Mouse (Mus musculus) hindbrain, postnatal 0 days (tissue): ENCODE data around the gene Vmn2r55. TPM values are rescaled to one million over a fixed set of nuclear protein-coding genes. Genes with fewer than 3 reads are reported as not detected.
"Not testable (repeated sequence)": the region's sequence is repeated elsewhere in the genome, so short reads cannot be mapped to it uniquely, and the experiment has no call there.

ENCODE experiments used
- ATAC-seq: fragments of 200-750 bp; cut with Nextera tagmentation; 2 replicates; pipeline ENCODE4 v1.8.0; 2017; ENCODE audit warnings: mild to moderate bottlenecking, moderate TSS enrichment, moderate library complexity
- DNase-seq: peaks from one replicate; pipeline ENCODE4 v3.0.0-alpha.2; 2015; ENCODE audit warnings: low spot score
- H3K27ac ChIP-seq: fragments of 300-500 bp; sonication (generic); 2 replicates; pipeline ENCODE4 v1.5.1; 2014; ENCODE audit warnings: mild to moderate bottlenecking
- H3K27me3 ChIP-seq: fragments of 300-500 bp; sonication (generic); 2 replicates; pipeline ENCODE4 v1.6.1; 2014; ENCODE audit warnings: low read length, mixed read lengths; ENCODE audit not compliant: insufficient read depth
- H3K36me3 ChIP-seq: fragments of 300-500 bp; sonication (generic); 2 replicates; pipeline ENCODE4 v1.6.1; 2014; ENCODE audit warnings: low read length, mixed read lengths; ENCODE audit not compliant: insufficient read depth
- H3K4me1 ChIP-seq: fragments of 300-500 bp; sonication (generic); 2 replicates; pipeline ENCODE4 v1.6.1; 2014; ENCODE audit warnings: antibody characterized with exemption, low read length, mixed read lengths; ENCODE audit not compliant: insufficient read depth
- H3K4me2 ChIP-seq: fragments of 300-500 bp; sonication (generic); 2 replicates; pipeline ENCODE4 v1.6.1; 2014; ENCODE audit warnings: low read depth, mild to moderate bottlenecking, low read length, moderate library complexity, mixed read lengths
- H3K4me3 ChIP-seq: fragments of 300-500 bp; sonication (generic); 2 replicates; pipeline ENCODE4 v1.5.1; 2014; ENCODE audit warnings: low read length
- H3K9ac ChIP-seq: fragments of 300-500 bp; sonication (generic); replicated peaks from 2 replicates; pipeline ENCODE4 v1.6.1; 2014; ENCODE audit warnings: mild to moderate bottlenecking, low read length, moderate library complexity, mixed read lengths
- H3K9me3 ChIP-seq: fragments of 300-500 bp; sonication (generic); 2 replicates; pipeline ENCODE4 v1.6.1; 2016; ENCODE audit warnings: low read length, mixed read lengths
- CTCF ChIP-seq: IDR thresholded peaks from 2 replicates; pipeline ENCODE4 v1.5.1; 2016; ENCODE audit warnings: antibody characterized with exemption, control low read depth, low read depth
- WGBS: fragments of 180-500 bp; shearing (Covaris S2); extraction: QIAGEN DNeasy Blood & Tissue Kit; methylation state at CpG from one replicate; pipeline ENCODE4 v1.1.7; 2014; 5-methylcytosine and 5-hydroxymethylcytosine counted together
- polyA plus RNA-seq: library from polyadenylated mRNA; unstranded; fragments of >200 nt; fragmentation: Nextera tagmentation; extraction: Ambion mirVana; gene quantifications from 2 replicates; pipeline ENCODE4 v1.2.1, GENCODE M21; 2015
- total RNA-seq: library from RNA; depleted of rRNA; stranded (reverse); fragments of >200 nt; gene quantifications from 2 replicates; pipeline ENCODE4 v1.2.3, GENCODE M21; 2014; rRNA removed

Vmn2r55 gene
- not detected in 2 replicates for total RNA-seq
- not detected in 2 replicates for polyA plus RNA-seq

- not testable (repeated sequence) for DNase-seq, H3K27ac ChIP-seq, ATAC-seq, H3K4me2 ChIP-seq, H3K4me1 ChIP-seq, H3K9me3 ChIP-seq, H3K9ac ChIP-seq, H3K4me3 ChIP-seq, H3K36me3 ChIP-seq, H3K27me3 ChIP-seq
- WGBS: 89% methylated on average over 3 of the region's 3 CpGs
Measured at GRCm38 (mm10) chr7:12684903-12685302, at the start of gene Vmn2r55. Vmn2r55 (minus strand) TSS chr7:12685003.

- 76% methylated on average over 3 of the region's 4 CpGs for WGBS
- not testable (repeated sequence) for H3K36me3 ChIP-seq, ATAC-seq, H3K27me3 ChIP-seq, H3K9ac ChIP-seq, H3K4me2 ChIP-seq, H3K4me3 ChIP-seq, H3K27ac ChIP-seq, H3K4me1 ChIP-seq, DNase-seq, H3K9me3 ChIP-seq
Measured at GRCm38 (mm10) chr7:12640219-12640618, 44.6 kb downstream of the Vmn2r55 start, which contains the start of gene Vmn2r54. Vmn2r54 (minus strand) TSS chr7:12640319.

GRCm38 (mm10) chr7:12608688-12609087, 76.1 kb downstream of the Vmn2r55 start, which contains the start of gene Vmn2r53:
Vmn2r53 (minus strand) TSS chr7:12608788.
- TF ChIP-seq CTCF: no peak
- Histone ChIP-seq H3K4me3 (no peak within 1 kb of the TSS), H3K27me3 (no peaks in the 10 kb centered on the region), H3K4me2 (no peak within 1 kb of the TSS), H3K9me3 (peaks cover 7% of the 10 kb centered on the region; the same call in 1 of the 2 replicates), H3K9ac (no peak within 1 kb of the TSS), H3K36me3 (no peaks in the 10 kb centered on the region), H3K4me1 (no peaks in the 10 kb centered on the region), H3K27ac (no peak within 1 kb of the TSS)
- ATAC-seq (no peak), DNase-seq (no peak)

Other genes with a start within 250 kb of the Vmn2r55 start
- 22.6 and 24.4 TPM in 2 replicates for gene Zfp606, start 206.7 kb downstream of the Vmn2r55 start, total RNA-seq
- gene Zfp606, start 206.7 kb downstream of the Vmn2r55 start, polyA plus RNA-seq: 22.9 and 23.3 TPM in 2 replicates
- not detected in 2 replicates for gene 2900092C05Rik, start 172.5 kb downstream of the Vmn2r55 start, total RNA-seq
- not detected in 2 replicates for gene 2900092C05Rik, start 172.5 kb downstream of the Vmn2r55 start, polyA plus RNA-seq
- gene Vmn2r53, start 76.2 kb downstream of the Vmn2r55 start, total RNA-seq: 0.04 and 0.05 TPM in 2 replicates
- gene Vmn2r53, start 76.2 kb downstream of the Vmn2r55 start, polyA plus RNA-seq: not detected in 2 replicates
- gene Vmn2r54, start 44.7 kb downstream of the Vmn2r55 start, total RNA-seq: not detected in 2 replicates
- not detected in 2 replicates for gene Vmn2r54, start 44.7 kb downstream of the Vmn2r55 start, polyA plus RNA-seq
- 0.04 and 0.10 TPM in 2 replicates for gene Vmn2r56, start 50.0 kb upstream of the Vmn2r55 start, total RNA-seq
- gene Vmn2r56, start 50.0 kb upstream of the Vmn2r55 start, polyA plus RNA-seq: 0.03 TPM in 1 of 2 replicates, not detected in the other
- 17.3 and 18.1 TPM in 2 replicates for gene Zscan18, start 118.6 kb upstream of the Vmn2r55 start, total RNA-seq
- 19.6 and 20.0 TPM in 2 replicates for gene Zscan18, start 118.6 kb upstream of the Vmn2r55 start, polyA plus RNA-seq
- gene Zfp329, start 133.9 kb upstream of the Vmn2r55 start, total RNA-seq: 10.7 and 14.8 TPM in 2 replicates
- gene Zfp329, start 133.9 kb upstream of the Vmn2r55 start, polyA plus RNA-seq: 17.1 and 17.2 TPM in 2 replicates
- 15.2 and 31.8 TPM in 2 replicates for gene Zfp110, start 149.8 kb upstream of the Vmn2r55 start, total RNA-seq
- gene Zfp110, start 149.8 kb upstream of the Vmn2r55 start, polyA plus RNA-seq: 16.6 and 18.1 TPM in 2 replicates
- gene Zfp128, start 196.2 kb upstream of the Vmn2r55 start, total RNA-seq: 7.7 and 10.7 TPM in 2 replicates
- 1.9 and 2.1 TPM in 2 replicates for gene Zfp128, start 196.2 kb upstream of the Vmn2r55 start, polyA plus RNA-seq
- 7.4 and 7.7 TPM in 2 replicates for gene Zscan22, start 212.8 kb upstream of the Vmn2r55 start, total RNA-seq
- 2.5 and 2.9 TPM in 2 replicates for gene Zscan22, start 212.8 kb upstream of the Vmn2r55 start, polyA plus RNA-seq
- 1,864 and 2,267 TPM in 2 replicates for gene Rps5, start 237.3 kb upstream of the Vmn2r55 start, total RNA-seq
- 646 and 658 TPM in 2 replicates for gene Rps5, start 237.3 kb upstream of the Vmn2r55 start, polyA plus RNA-seq
- gene Rnf225, start 242.4 kb upstream of the Vmn2r55 start, total RNA-seq: 2.5 and 3.0 TPM in 2 replicates
- gene Rnf225, start 242.4 kb upstream of the Vmn2r55 start, polyA plus RNA-seq: 1.1 TPM in 2 replicates